Mouse (Mus musculus) heart, adult 11 months (tissue): ENCODE data around the gene Cbfa2t2.

Experiments
- DNase-seq: peaks from one replicate; pipeline ENCODE4 v3.0.0; 2022

Cbfa2t2 gene

GRCm38 (mm10) chr2:154474251-154475061, 38.2 kb downstream of the Cbfa2t2 start:
- peak; percentile 13 for DNase-seq

GRCm38 (mm10) chr2:154475062-154475349, 38.7 kb downstream of the Cbfa2t2 start:
- DNase-seq = no peak

GRCm38 (mm10) chr2:154475861-154476260, 39.6 kb downstream of the Cbfa2t2 start:
- peak; percentile 63 for DNase-seq

- DNase-seq = peak; percentile 88
Measured at GRCm38 (mm10) chr2:154477028-154477427, 40.7 kb downstream of the Cbfa2t2 start.

- DNase-seq = no peak
Measured at GRCm38 (mm10) chr2:154491788-154492187, 55.5 kb downstream of the Cbfa2t2 start.

- peak; percentile 23 for DNase-seq
Measured at GRCm38 (mm10) chr2:154493559-154493958, 57.3 kb downstream of the Cbfa2t2 start.

GRCm38 (mm10) chr2:154495021-154495420, 58.7 kb downstream of the Cbfa2t2 start:
- no peak for DNase-seq

GRCm38 (mm10) chr2:154498571-154498970, 62.3 kb downstream of the Cbfa2t2 start:
- DNase-seq = peak; percentile 79

- DNase-seq = peak; percentile 46
Measured at GRCm38 (mm10) chr2:154499717-154500247, 63.5 kb downstream of the Cbfa2t2 start.

GRCm38 (mm10) chr2:154500758-154501157, 64.5 kb downstream of the Cbfa2t2 start:
- no peak for DNase-seq

GRCm38 (mm10) chr2:154507076-154507475, 70.8 kb downstream of the Cbfa2t2 start:
- DNase-seq = no peak

GRCm38 (mm10) chr2:154507566-154508283, 71.4 kb downstream of the Cbfa2t2 start:
- DNase-seq = peak; percentile 83

- DNase-seq = peak; percentile 55
Measured at GRCm38 (mm10) chr2:154508450-154508849, 72.2 kb downstream of the Cbfa2t2 start.

- peak; percentile 33 for DNase-seq
Measured at GRCm38 (mm10) chr2:154510141-154510540, 73.9 kb downstream of the Cbfa2t2 start.

GRCm38 (mm10) chr2:154516944-154517343, 80.7 kb downstream of the Cbfa2t2 start:
- no peak for DNase-seq

- DNase-seq = no peak
Measured at GRCm38 (mm10) chr2:154517424-154517823, 81.1 kb downstream of the Cbfa2t2 start.

- peak; percentile 34 for DNase-seq
Measured at GRCm38 (mm10) chr2:154521449-154521848, 85.2 kb downstream of the Cbfa2t2 start.

GRCm38 (mm10) chr2:154522334-154522733, 86.1 kb downstream of the Cbfa2t2 start:
- peak; percentile 66 for DNase-seq

GRCm38 (mm10) chr2:154525285-154525684, 89.0 kb downstream of the Cbfa2t2 start:
- peak; percentile 40 for DNase-seq

- no peak for DNase-seq
Measured at GRCm38 (mm10) chr2:154526531-154526930, 90.2 kb downstream of the Cbfa2t2 start.

GRCm38 (mm10) chr2:154532888-154533287, 96.6 kb downstream of the Cbfa2t2 start:
- DNase-seq = no peak

- peak; percentile 91 for DNase-seq
Measured at GRCm38 (mm10) chr2:154534704-154535270, 98.5 kb downstream of the Cbfa2t2 start.

- DNase-seq = peak; percentile 94
Measured at GRCm38 (mm10) chr2:154538310-154538709, 102.0 kb downstream of the Cbfa2t2 start.

GRCm38 (mm10) chr2:154538710-154539109, 102.4 kb downstream of the Cbfa2t2 start:
- no peak for DNase-seq
